Mouse (Mus musculus): ENCODE results near the gene Fam234a.

DNA sequence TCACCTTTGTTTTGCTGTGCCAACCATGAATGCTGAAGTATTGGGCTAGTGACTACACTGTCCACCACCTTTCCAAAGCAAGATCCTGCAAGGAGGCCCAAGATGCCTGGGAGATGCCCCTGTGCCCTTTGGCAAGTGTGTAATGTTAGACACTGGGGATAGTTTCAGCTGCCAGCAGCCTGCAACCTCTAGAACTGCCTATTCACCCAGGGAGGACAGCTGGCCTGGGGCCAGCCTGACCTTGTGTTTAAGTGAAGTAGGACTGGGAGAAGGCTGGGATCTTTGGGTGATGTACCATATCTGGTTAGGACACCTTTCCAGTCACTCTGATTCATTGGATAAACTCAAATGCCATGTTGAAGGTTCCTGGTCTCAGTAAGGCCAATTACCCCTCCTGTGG, 42.0 kb downstream of the Fam234a start:
- no peak for TF ChIP-seq POLR2A (IDR thresholded peaks at IDR 0.05; ENCODE audit: insufficient read depth, low read depth, low read length)
- no peak for TF ChIP-seq CTCF (IDR thresholded peaks at IDR 0.05; ENCODE audit: insufficient read depth, low read depth, low read length)

All from olfactory bulb, adult 2 months (tissue).